Mouse (Mus musculus): ENCODE measurements around the gene Zfp280d.

DNA sequence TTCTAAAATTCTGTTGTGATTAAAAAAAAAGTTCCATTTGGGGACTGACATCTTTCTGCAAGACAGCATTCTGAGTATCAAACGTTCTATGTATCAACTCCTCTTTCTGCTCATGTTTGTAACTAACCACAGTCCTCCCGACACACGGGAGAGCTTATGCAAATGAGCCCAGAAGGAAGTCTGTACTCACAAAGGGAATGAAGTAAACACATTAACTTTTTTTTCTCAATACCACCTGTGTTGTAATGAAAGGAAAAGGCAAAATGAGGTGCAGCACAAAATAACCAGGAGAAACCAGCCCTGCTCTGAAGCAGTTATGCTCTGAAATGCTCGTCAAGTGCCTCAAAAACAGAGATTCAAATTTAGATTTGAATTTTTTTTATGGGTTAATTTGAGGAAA, 125.5 kb downstream of the Zfp280d start:
- TF ChIP-seq POLR2A (IDR thresholded peaks at IDR 0.05; ENCODE audit: insufficient read depth, low read depth, low read length) (no peak), CTCF (IDR thresholded peaks at IDR 0.05; ENCODE audit: insufficient read depth, low read depth, low read length) (no peak)

All from olfactory bulb, adult 2 months (tissue).